Mouse (Mus musculus): Measurements from ENCODE around the gene Ist1.

Gene Ist1

GRCm38 (mm10) chr8:109693146-109693900 is at the start of gene Ist1:
Ist1 (minus strand) TSS chr8:109693260.
- DNase-seq (ENCODE audit: low spot score): peak; percentile 99

- DNase-seq (ENCODE audit: low spot score): no peak
Observed at GRCm38 (mm10) chr8:109738049-109738380, 45.0 kb upstream of the Ist1 start.

- peak; percentile 96 for DNase-seq (ENCODE audit: low spot score)
Observed at GRCm38 (mm10) chr8:109737237-109738048, 44.4 kb upstream of the Ist1 start, which contains the start of gene Atxn1l. Atxn1l (minus strand) TSS chr8:109737739.

- DNase-seq (ENCODE audit: low spot score): no peak
Observed at GRCm38 (mm10) chr8:109736819-109737218, 43.8 kb upstream of the Ist1 start.

GRCm38 (mm10) chr8:109734018-109734417 is 41.0 kb upstream of the Ist1 start:
- no peak for DNase-seq (ENCODE audit: low spot score)

GRCm38 (mm10) chr8:109731012-109731411 is 38.0 kb upstream of the Ist1 start:
- no peak for DNase-seq (ENCODE audit: low spot score)

GRCm38 (mm10) chr8:109725106-109725505 is 32.0 kb upstream of the Ist1 start:
- no peak for DNase-seq (ENCODE audit: low spot score)

- DNase-seq (ENCODE audit: low spot score): no peak
Observed at GRCm38 (mm10) chr8:109714961-109715360, 21.9 kb upstream of the Ist1 start.

GRCm38 (mm10) chr8:109712521-109712920 is 19.5 kb upstream of the Ist1 start:
- DNase-seq (ENCODE audit: low spot score): no peak

GRCm38 (mm10) chr8:109707921-109708320 is 14.9 kb upstream of the Ist1 start:
- no peak for DNase-seq (ENCODE audit: low spot score)

- DNase-seq (ENCODE audit: low spot score): peak; percentile 88
Observed at GRCm38 (mm10) chr8:109706874-109707237, 13.8 kb upstream of the Ist1 start.

GRCm38 (mm10) chr8:109706076-109706873 is 13.2 kb upstream of the Ist1 start:
- DNase-seq (ENCODE audit: low spot score): no peak

GRCm38 (mm10) chr8:109705320-109706075 is 12.4 kb upstream of the Ist1 start, which contains the start of gene Zfp821:
Zfp821 (plus strand) TSS chr8:109705546.
- DNase-seq (ENCODE audit: low spot score): peak; percentile 97

- no peak for DNase-seq (ENCODE audit: low spot score)
Observed at GRCm38 (mm10) chr8:109704565-109705319, 11.7 kb upstream of the Ist1 start.

- DNase-seq (ENCODE audit: low spot score): no peak
Observed at GRCm38 (mm10) chr8:109698477-109698876, 5.4 kb upstream of the Ist1 start.

- DNase-seq (ENCODE audit: low spot score): no peak
Observed at GRCm38 (mm10) chr8:109697754-109698153, 4.7 kb upstream of the Ist1 start.

- DNase-seq (ENCODE audit: low spot score): no peak
Observed at GRCm38 (mm10) chr8:109694154-109694553, 1.1 kb upstream of the Ist1 start.

GRCm38 (mm10) chr8:109692443-109693145 is 466 bp downstream of the Ist1 start:
- no peak for DNase-seq (ENCODE audit: low spot score)

- no peak for DNase-seq (ENCODE audit: low spot score)
Observed at GRCm38 (mm10) chr8:109691769-109692168, 1.3 kb downstream of the Ist1 start.

GRCm38 (mm10) chr8:109687248-109687647 is 5.8 kb downstream of the Ist1 start:
- no peak for DNase-seq (ENCODE audit: low spot score)
